Mouse (Mus musculus): ENCODE results near the gene Eps8l2. TPM values are rescaled to one million over a fixed set of nuclear protein-coding genes. Genes with fewer than 3 reads are reported as not detected.
A peak's percentile ranks its signal among the peaks of the same experiment; 100 is the strongest.

The Eps8l2 gene
- polyA plus RNA-seq, 1 experiment from 2014 or later = 22.2 TPM

GRCm38 (mm10) chr7:141356971-141357370 is 18.3 kb downstream of the Eps8l2 start:
- WGBS (ENCODE audit: insufficient replicate concordance) = 53% methylated on average over 14 of the region's 14 CpGs
- TF ChIP-seq CTCF (IDR thresholded peaks at IDR 0.05; ENCODE audit: low read depth) (no peak), EP300 (IDR thresholded peaks at IDR 0.05; ENCODE audit: low read depth) (no peak)
- ATAC-seq = no peak

GRCm38 (mm10) chr7:141361510-141361909 is 22.8 kb downstream of the Eps8l2 start:
- DNase-seq (peak; percentile 62), ATAC-seq (no peak)
- Histone ChIP-seq H3K27ac (ENCODE audit: low read depth) (no peak overlapping the region), H3K36me3 (replicated peaks; ENCODE audit: insufficient read depth, low read length) (peaks cover 6% of the 10 kb centered on the region; the same call in 1 of the 2 replicates), H3K4me3 (ENCODE audit: low read depth, low read length) (no peak overlapping the region), H3K9ac (replicated peaks) (no peak overlapping the region), H3K4me2 (ENCODE audit: low read depth, low read length) (no peak overlapping the region), H3K27me3 (ENCODE audit: insufficient read depth, low read length) (no peaks in the 10 kb centered on the region), H3K9me3 (ENCODE audit: low read length) (no peaks in the 10 kb centered on the region), H3K4me1 (ENCODE audit: insufficient read depth) (peaks cover 25% of the 10 kb centered on the region)
- 27% methylated on average over 24 of the region's 24 CpGs for WGBS (ENCODE audit: insufficient replicate concordance)
- TF ChIP-seq CTCF (IDR thresholded peaks at IDR 0.05; ENCODE audit: low read depth) = no peak
- no peak for TF ChIP-seq EP300 (IDR thresholded peaks at IDR 0.05; ENCODE audit: low read depth)

More at GRCm38 (mm10) chr7:141356971-141357370, 18.3 kb downstream of the Eps8l2 start:
- Histone ChIP-seq H3K9ac (replicated peaks) (no peak overlapping the region), H3K36me3 (replicated peaks; ENCODE audit: insufficient read depth, low read length) (peaks cover 11% of the 10 kb centered on the region; the same call in 1 of the 2 replicates), H3K27me3 (ENCODE audit: insufficient read depth, low read length) (no peaks in the 10 kb centered on the region), H3K9me3 (ENCODE audit: low read length) (no peaks in the 10 kb centered on the region), H3K4me3 (ENCODE audit: low read depth, low read length) (no peak overlapping the region), H3K4me2 (ENCODE audit: low read depth, low read length) (no peak overlapping the region), H3K4me1 (ENCODE audit: insufficient read depth) (peaks cover 8% of the 10 kb centered on the region), H3K27ac (ENCODE audit: low read depth) (no peak overlapping the region)
- DNase-seq = no peak

- Histone ChIP-seq H3K9ac (replicated peaks) (no peak overlapping the region), H3K27ac (ENCODE audit: low read depth) (peak overlapping the region; percentile 77), H3K36me3 (replicated peaks; ENCODE audit: insufficient read depth, low read length) (peaks cover 2% of the 10 kb centered on the region; the same call in 1 of the 2 replicates), H3K4me1 (ENCODE audit: insufficient read depth) (peaks cover 25% of the 10 kb centered on the region), H3K4me2 (ENCODE audit: low read depth, low read length) (no peak overlapping the region), H3K4me3 (ENCODE audit: low read depth, low read length) (no peak overlapping the region), H3K27me3 (ENCODE audit: insufficient read depth, low read length) (no peaks in the 10 kb centered on the region), H3K9me3 (ENCODE audit: low read length) (no peaks in the 10 kb centered on the region)
- peak; percentile 83 for DNase-seq
- WGBS (ENCODE audit: insufficient replicate concordance) = 49% methylated on average over 4 of the region's 4 CpGs
- TF ChIP-seq EP300 (IDR thresholded peaks at IDR 0.05; ENCODE audit: low read depth) (no peak), CTCF (IDR thresholded peaks at IDR 0.05; ENCODE audit: low read depth) (peak; percentile 96)
- peak; percentile 71 for ATAC-seq
Measured at GRCm38 (mm10) chr7:141363106-141363751, 24.5 kb downstream of the Eps8l2 start.

- Histone ChIP-seq H3K36me3 (replicated peaks; ENCODE audit: insufficient read depth, low read length) (0 out of 2 replicates have a peak, but pooled peaks cover 2% of the 10 kb centered on the region), H3K27me3 (ENCODE audit: insufficient read depth, low read length) (no peaks in the 10 kb centered on the region), H3K4me2 (ENCODE audit: low read depth, low read length) (no peak overlapping the region), H3K27ac (ENCODE audit: low read depth) (peak overlapping the region; percentile 77), H3K4me3 (ENCODE audit: low read depth, low read length) (no peak overlapping the region), H3K4me1 (ENCODE audit: insufficient read depth) (peaks cover 25% of the 10 kb centered on the region), H3K9me3 (ENCODE audit: low read length) (no peaks in the 10 kb centered on the region), H3K9ac (replicated peaks) (0 out of 2 replicates have a peak overlapping the region, but pooled peaks have one; percentile 9)
- DNase-seq (no peak), ATAC-seq (peak; percentile 33)
- WGBS (ENCODE audit: insufficient replicate concordance) = 58% methylated on average over 2 of the region's 2 CpGs
- no peak for TF ChIP-seq EP300 (IDR thresholded peaks at IDR 0.05; ENCODE audit: low read depth)
- no peak for TF ChIP-seq CTCF (IDR thresholded peaks at IDR 0.05; ENCODE audit: low read depth)
Measured at GRCm38 (mm10) chr7:141363752-141364125, 25.1 kb downstream of the Eps8l2 start.

- 60% methylated on average over 5 of the region's 5 CpGs for WGBS (ENCODE audit: insufficient replicate concordance)
- Histone ChIP-seq H3K4me3 (ENCODE audit: low read depth, low read length) (no peak overlapping the region), H3K27ac (ENCODE audit: low read depth) (peak overlapping the region; percentile 77), H3K9me3 (ENCODE audit: low read length) (no peaks in the 10 kb centered on the region), H3K9ac (replicated peaks) (0 out of 2 replicates have a peak overlapping the region, but pooled peaks have one; percentile 11), H3K4me2 (ENCODE audit: low read depth, low read length) (peak overlapping the region; percentile 43), H3K4me1 (ENCODE audit: insufficient read depth) (peaks cover 25% of the 10 kb centered on the region), H3K36me3 (replicated peaks; ENCODE audit: insufficient read depth, low read length) (no peaks in the 10 kb centered on the region), H3K27me3 (ENCODE audit: insufficient read depth, low read length) (no peaks in the 10 kb centered on the region)
- DNase-seq (no peak), ATAC-seq (peak; percentile 85)
- TF ChIP-seq EP300 (IDR thresholded peaks at IDR 0.05; ENCODE audit: low read depth) (peak; percentile 94), CTCF (IDR thresholded peaks at IDR 0.05; ENCODE audit: low read depth) (no peak)
Measured at GRCm38 (mm10) chr7:141364349-141365048, 25.8 kb downstream of the Eps8l2 start.

- no peak for DNase-seq
- Histone ChIP-seq H3K27ac (ENCODE audit: low read depth) (peak overlapping the region; percentile 77), H3K4me3 (ENCODE audit: low read depth, low read length) (no peak overlapping the region)
Measured at GRCm38 (mm10) chr7:141365049-141365445, 26.4 kb downstream of the Eps8l2 start.

More at GRCm38 (mm10) chr7:141365049-141365445, 26.4 kb downstream of the Eps8l2 start:
- no peak for TF ChIP-seq CTCF (IDR thresholded peaks at IDR 0.05; ENCODE audit: low read depth)
- TF ChIP-seq EP300 (IDR thresholded peaks at IDR 0.05; ENCODE audit: low read depth) = no peak
- Histone ChIP-seq H3K36me3 (replicated peaks; ENCODE audit: insufficient read depth, low read length) (no peaks in the 10 kb centered on the region), H3K27me3 (ENCODE audit: insufficient read depth, low read length) (no peaks in the 10 kb centered on the region), H3K9ac (replicated peaks) (0 out of 2 replicates have a peak overlapping the region, but pooled peaks have one; percentile 11), H3K9me3 (ENCODE audit: low read length) (no peaks in the 10 kb centered on the region), H3K4me1 (ENCODE audit: insufficient read depth) (peaks cover 29% of the 10 kb centered on the region), H3K4me2 (ENCODE audit: low read depth, low read length) (peak overlapping the region; percentile 43)
- ATAC-seq = no peak
- WGBS (ENCODE audit: insufficient replicate concordance) = 57% methylated on average over 3 of the region's 3 CpGs

Data from liver, postnatal 0 days (tissue).